Mouse (Mus musculus) forebrain, embryonic 15.5 days (tissue): ENCODE measurements around the gene Trappc6b. TPM values are rescaled to one million over a fixed set of nuclear protein-coding genes. Genes with fewer than 3 reads are reported as not detected.

Experiments used
- ATAC-seq: fragments of 200-750 bp; cut with Nextera tagmentation; replicated peaks from 2 replicates; pipeline ENCODE4 v1.8.0; 2017; ENCODE audit warnings: mild to moderate bottlenecking, moderate TSS enrichment, moderate library complexity
- H3K27ac ChIP-seq: fragments of 300-500 bp; sonication (generic); replicated peaks from 2 replicates; pipeline ENCODE4 v1.5.1; 2015; ENCODE audit warnings: mild to moderate bottlenecking, inconsistent platforms
- H3K27me3 ChIP-seq: fragments of 300-500 bp; sonication (generic); 2 replicates; pipeline ENCODE4 v1.6.1; 2015; ENCODE audit warnings: inconsistent platforms
- H3K36me3 ChIP-seq: fragments of 300-500 bp; sonication (generic); 2 replicates; pipeline ENCODE4 v1.6.1; 2015; ENCODE audit warnings: mild to moderate bottlenecking, inconsistent platforms
- H3K4me1 ChIP-seq: fragments of 300-500 bp; sonication (generic); 2 replicates; pipeline ENCODE4 v1.6.1; 2015; ENCODE audit warnings: inconsistent platforms
- H3K4me2 ChIP-seq: fragments of 300-500 bp; sonication (generic); replicated peaks from 2 replicates; pipeline ENCODE4 v1.6.1; 2015; ENCODE audit warnings: mild to moderate bottlenecking, inconsistent platforms
- H3K4me3 ChIP-seq: fragments of 300-500 bp; sonication (generic); 2 replicates; pipeline ENCODE4 v1.5.1; 2015; ENCODE audit warnings: mild to moderate bottlenecking, inconsistent platforms
- H3K9ac ChIP-seq: fragments of 300-500 bp; sonication (generic); replicated peaks from 2 replicates; pipeline ENCODE4 v1.6.1; 2015; ENCODE audit warnings: mild to moderate bottlenecking, inconsistent platforms
- H3K9me3 ChIP-seq: fragments of 300-500 bp; sonication (generic); 2 replicates; pipeline ENCODE4 v1.6.1; 2016; ENCODE audit warnings: inconsistent platforms
- WGBS: fragments of 180-500 bp; shearing (Covaris S2); methylation state at CpG from one replicate; pipeline ENCODE4 v1.1.7; 2015; ENCODE audit warnings: mixed read lengths; 5-methylcytosine and 5-hydroxymethylcytosine counted together
- polyA plus RNA-seq: library from polyadenylated mRNA; unstranded; fragments of >200 nt; fragmentation: Nextera tagmentation; extraction: Ambion mirVana; gene quantifications from 2 replicates; pipeline ENCODE4 v1.2.1, GENCODE M21; 2015

Trappc6b gene
- 150 and 159 TPM in 2 replicates for polyA plus RNA-seq

DNA sequence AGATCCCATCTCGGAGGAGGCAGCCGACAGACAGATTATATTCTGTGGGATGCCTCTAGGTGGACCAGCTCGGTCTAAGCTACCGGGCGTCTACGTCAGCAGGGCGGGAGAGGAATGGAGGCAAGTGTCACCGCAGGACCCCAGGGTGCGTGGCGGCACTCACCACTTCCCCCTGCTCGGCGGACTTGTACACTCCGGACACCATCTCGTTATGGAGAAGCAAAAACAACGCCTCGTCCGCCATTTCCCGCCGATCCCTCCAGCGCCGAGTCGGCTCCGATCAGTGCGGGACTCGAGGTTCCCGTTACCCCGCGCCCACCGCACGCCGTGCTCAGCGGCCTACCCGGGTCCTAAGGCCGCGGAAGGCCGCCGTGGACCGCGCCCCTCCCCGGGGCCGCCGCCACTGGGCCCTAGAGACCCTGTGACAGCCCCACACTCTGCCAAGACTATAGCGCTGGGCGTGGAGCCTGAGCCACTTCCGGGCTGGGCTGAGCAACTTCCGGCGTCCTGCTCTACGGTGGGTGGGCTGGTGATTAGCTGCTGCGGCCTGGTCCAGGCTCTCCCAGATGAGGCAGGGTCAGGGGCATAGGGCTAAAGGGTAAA is at the start of gene Trappc6b:
Gene Trappc6b (minus strand): TSS at position 480 of the 603 bp plus-strand sequence.
- Histone ChIP-seq H3K9ac (peak within 1 kb of the TSS; percentile 88), H3K4me1 (peaks cover 28% of the 10 kb centered on the region), H3K27me3 (no peaks in the 10 kb centered on the region), H3K4me3 (peak within 1 kb of the TSS; percentile 79), H3K4me2 (peak within 1 kb of the TSS; percentile 56), H3K36me3 (peaks cover 9% of the 10 kb centered on the region), H3K9me3 (no peaks in the 10 kb centered on the region), H3K27ac (peak within 1 kb of the TSS; percentile 95)
- ATAC-seq = peak; percentile 98
- 0% methylated on average over 49 of the region's 49 CpGs for WGBS

- H3K9ac ChIP-seq = no peak overlapping the region
- no peaks in the 10 kb centered on the region for H3K9me3 ChIP-seq
- H3K36me3 ChIP-seq = no peaks in the 10 kb centered on the region
- H3K4me3 ChIP-seq = no peak overlapping the region
- no peaks in the 10 kb centered on the region for H3K4me1 ChIP-seq
- 90% methylated on average over 4 of the region's 4 CpGs for WGBS
- no peaks in the 10 kb centered on the region for H3K27me3 ChIP-seq
- no peak for ATAC-seq
- no peak overlapping the region for H3K27ac ChIP-seq
- no peak overlapping the region for H3K4me2 ChIP-seq
Measured at GRCm38 (mm10) chr12:59107926-59108325, 46.7 kb upstream of the Trappc6b start.

GRCm38 (mm10) chr12:59106491-59106890 is 45.2 kb upstream of the Trappc6b start:
- no peaks in the 10 kb centered on the region for H3K36me3 ChIP-seq
- 64% methylated on average over 5 of the region's 5 CpGs for WGBS
- H3K9me3 ChIP-seq = no peaks in the 10 kb centered on the region

DNA sequence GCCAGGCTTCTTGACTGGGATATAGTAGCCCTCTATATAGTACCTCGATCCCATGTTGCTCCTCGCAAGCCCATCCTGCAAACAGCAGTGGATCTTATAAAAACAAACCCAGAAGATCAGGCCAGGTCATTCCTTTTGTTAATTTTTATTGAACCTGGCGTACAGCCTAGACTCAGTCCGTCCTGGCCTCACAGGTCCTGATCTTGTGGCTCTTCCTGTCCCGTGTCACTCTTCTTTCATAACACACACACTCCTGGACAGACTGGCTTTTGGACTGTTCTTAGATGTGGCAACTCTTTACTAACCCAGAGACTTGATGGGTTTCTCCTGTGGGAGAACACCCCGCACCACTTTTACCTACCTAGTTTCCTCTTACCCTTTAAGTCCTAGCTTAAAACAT is 44.6 kb upstream of the Trappc6b start:
- Histone ChIP-seq H3K36me3 (no peaks in the 10 kb centered on the region), H3K9ac (no peak overlapping the region), H3K4me2 (no peak overlapping the region), H3K27me3 (no peaks in the 10 kb centered on the region), H3K4me3 (no peak overlapping the region), H3K4me1 (no peaks in the 10 kb centered on the region), H3K9me3 (no peaks in the 10 kb centered on the region), H3K27ac (no peak overlapping the region)
- no peak for ATAC-seq
- 87% methylated on average over 6 of the region's 6 CpGs for WGBS

More at GRCm38 (mm10) chr12:59106491-59106890, 45.2 kb upstream of the Trappc6b start:
- no peak overlapping the region for H3K9ac ChIP-seq
- H3K4me3 ChIP-seq = no peak overlapping the region
- H3K4me1 ChIP-seq = no peaks in the 10 kb centered on the region
- H3K27me3 ChIP-seq = no peaks in the 10 kb centered on the region
- H3K4me2 ChIP-seq = no peak overlapping the region
- H3K27ac ChIP-seq = no peak overlapping the region
- ATAC-seq = no peak

GRCm38 (mm10) chr12:59104771-59105170 is 43.5 kb upstream of the Trappc6b start:
- no peaks in the 10 kb centered on the region for H3K4me1 ChIP-seq
- H3K9ac ChIP-seq = no peak overlapping the region
- WGBS = 66% methylated on average over 5 of the region's 5 CpGs

DNA sequence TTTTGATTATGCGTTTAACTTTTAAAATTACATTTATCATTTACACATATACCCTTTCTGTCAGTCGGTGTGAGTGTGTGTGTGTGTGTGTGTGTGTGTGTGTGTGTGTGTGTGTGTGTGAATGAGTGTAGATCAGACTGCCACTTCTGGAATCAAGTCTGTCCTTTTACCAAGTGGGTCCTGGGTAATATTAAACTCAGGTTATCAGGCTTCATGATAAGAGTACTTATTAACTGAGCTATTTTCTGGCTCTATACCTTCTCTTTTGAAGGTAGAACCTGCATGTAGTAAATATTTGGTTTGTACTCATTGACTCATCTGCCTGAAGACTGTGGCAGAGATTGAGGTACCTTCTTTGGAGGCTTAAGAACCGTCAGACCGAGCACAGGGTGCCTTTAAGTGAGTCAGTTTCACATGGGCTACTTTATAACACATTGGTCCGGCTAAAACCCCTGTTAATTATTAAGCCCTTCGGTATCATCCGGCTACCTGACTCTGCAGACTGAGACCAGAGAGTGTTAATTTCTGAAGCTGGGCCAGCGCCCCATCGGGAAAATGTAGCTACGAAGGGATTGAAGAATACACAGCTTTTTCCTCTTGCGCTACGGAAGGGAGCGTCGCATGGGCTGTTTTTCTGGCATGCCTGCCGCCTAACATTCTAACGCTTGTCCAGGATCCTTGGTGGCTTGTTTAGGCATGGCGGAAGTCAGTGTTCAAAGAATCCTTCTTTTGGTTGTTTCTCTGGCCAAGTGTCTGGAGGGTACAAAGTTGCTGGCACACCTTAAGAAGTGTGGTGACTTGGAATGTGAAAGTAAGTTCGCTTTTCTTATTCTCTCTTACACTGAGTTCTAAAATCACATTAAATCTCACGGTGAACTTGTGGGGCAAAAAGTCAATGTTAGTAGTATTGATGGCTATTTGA is 34.1 kb upstream of the Trappc6b start, which contains the start of gene Mia2:
Gene Mia2 (plus strand): TSS at position 696 of the 922 bp plus-strand sequence.
- H3K9me3 ChIP-seq = no peaks in the 10 kb centered on the region
- ATAC-seq = no peak
- WGBS = 86% methylated on average over 19 of the region's 19 CpGs
- H3K27me3 ChIP-seq = no peaks in the 10 kb centered on the region
- H3K4me3 ChIP-seq = no peak within 1 kb of the TSS
- H3K9ac ChIP-seq = no peak within 1 kb of the TSS
- H3K4me2 ChIP-seq = no peak within 1 kb of the TSS
- no peak within 1 kb of the TSS for H3K27ac ChIP-seq
- H3K4me1 ChIP-seq = no peaks in the 10 kb centered on the region
- H3K36me3 ChIP-seq = no peaks in the 10 kb centered on the region

More at GRCm38 (mm10) chr12:59104771-59105170, 43.5 kb upstream of the Trappc6b start:
- Histone ChIP-seq H3K4me2 (no peak overlapping the region), H3K27me3 (no peaks in the 10 kb centered on the region), H3K27ac (no peak overlapping the region), H3K36me3 (no peaks in the 10 kb centered on the region), H3K4me3 (no peak overlapping the region), H3K9me3 (no peaks in the 10 kb centered on the region)
- no peak for ATAC-seq

GRCm38 (mm10) chr12:59093543-59093942 is 32.3 kb upstream of the Trappc6b start:
- no peaks in the 10 kb centered on the region for H3K4me1 ChIP-seq
- ATAC-seq = no peak
- H3K4me2 ChIP-seq = no peak overlapping the region
- H3K9ac ChIP-seq = no peak overlapping the region
- WGBS = 65% methylated on average over 2 of the region's 2 CpGs
- H3K27me3 ChIP-seq = no peaks in the 10 kb centered on the region
- H3K4me3 ChIP-seq = no peak overlapping the region
- no peaks in the 10 kb centered on the region for H3K9me3 ChIP-seq
- no peaks in the 10 kb centered on the region for H3K36me3 ChIP-seq
- H3K27ac ChIP-seq = no peak overlapping the region

- Histone ChIP-seq H3K4me2 (no peak overlapping the region), H3K4me1 (no peaks in the 10 kb centered on the region), H3K36me3 (no peaks in the 10 kb centered on the region), H3K4me3 (no peak overlapping the region), H3K27me3 (no peaks in the 10 kb centered on the region), H3K9ac (no peak overlapping the region), H3K9me3 (no peaks in the 10 kb centered on the region), H3K27ac (no peak overlapping the region)
- ATAC-seq = no peak
- 88% methylated on average over 5 of the region's 5 CpGs for WGBS
Measured at GRCm38 (mm10) chr12:59086171-59086570, 24.9 kb upstream of the Trappc6b start.

DNA sequence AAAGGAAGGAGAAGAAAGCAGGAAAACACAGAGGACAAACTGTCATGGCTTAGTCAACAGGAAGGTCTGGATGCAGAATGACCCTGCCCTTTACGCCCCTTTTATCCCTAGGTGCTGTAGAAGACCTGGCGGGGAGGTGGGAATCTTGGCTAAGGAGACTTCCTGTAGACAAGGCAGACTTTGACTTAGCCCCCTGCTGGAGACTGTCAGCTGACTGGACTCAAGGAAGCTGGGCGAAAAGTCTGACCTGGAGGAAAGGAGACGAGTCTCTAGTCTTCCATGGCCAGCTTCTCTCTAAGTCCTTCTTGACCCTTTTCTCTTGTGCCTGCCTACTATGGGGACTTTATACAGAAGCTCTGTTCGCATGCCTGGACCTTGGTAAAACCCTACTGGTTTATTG is 23.2 kb upstream of the Trappc6b start:
- H3K36me3 ChIP-seq = no peaks in the 10 kb centered on the region
- WGBS = 82% methylated on average over 5 of the region's 5 CpGs
- no peaks in the 10 kb centered on the region for H3K9me3 ChIP-seq
- ATAC-seq = no peak
- H3K9ac ChIP-seq = no peak overlapping the region
- no peak overlapping the region for H3K4me2 ChIP-seq
- no peak overlapping the region for H3K4me3 ChIP-seq
- H3K4me1 ChIP-seq = no peaks in the 10 kb centered on the region
- no peak overlapping the region for H3K27ac ChIP-seq
- no peaks in the 10 kb centered on the region for H3K27me3 ChIP-seq

DNA sequence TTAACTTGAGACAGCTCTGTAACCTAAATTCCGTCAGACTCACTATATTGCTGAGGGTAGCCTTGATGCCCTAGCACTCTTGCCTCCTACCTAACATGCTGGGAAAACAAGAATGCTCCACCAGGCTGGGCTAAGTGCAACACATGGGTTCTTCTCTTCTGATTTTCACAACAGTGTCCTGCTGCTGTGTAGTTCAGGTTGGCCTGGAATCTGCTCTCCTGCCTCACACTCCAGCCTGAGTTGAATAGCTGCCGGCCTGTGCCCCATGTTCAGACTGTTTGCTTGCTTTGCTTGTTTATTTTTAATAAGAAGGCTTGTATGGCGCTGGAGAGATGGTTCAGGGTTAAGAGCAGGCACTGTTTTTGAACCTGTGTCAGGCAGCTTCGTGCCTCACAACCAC is 19.2 kb upstream of the Trappc6b start:
- H3K9me3 ChIP-seq = no peaks in the 10 kb centered on the region
- no peaks in the 10 kb centered on the region for H3K4me1 ChIP-seq
- WGBS = 89% methylated on average over 4 of the region's 4 CpGs
- H3K27ac ChIP-seq = no peak overlapping the region
- no peak for ATAC-seq
- H3K9ac ChIP-seq = no peak overlapping the region
- no peaks in the 10 kb centered on the region for H3K36me3 ChIP-seq
- H3K27me3 ChIP-seq = no peaks in the 10 kb centered on the region
- H3K4me3 ChIP-seq = no peak overlapping the region
- no peak overlapping the region for H3K4me2 ChIP-seq

GRCm38 (mm10) chr12:59077883-59078282 is 16.6 kb upstream of the Trappc6b start:
- no peak overlapping the region for H3K9ac ChIP-seq
- H3K9me3 ChIP-seq = no peaks in the 10 kb centered on the region
- no peak for ATAC-seq
- peaks cover 9% of the 10 kb centered on the region for H3K36me3 ChIP-seq
- H3K27ac ChIP-seq = no peak overlapping the region
- no peak overlapping the region for H3K4me2 ChIP-seq
- no peaks in the 10 kb centered on the region for H3K27me3 ChIP-seq
- H3K4me3 ChIP-seq = no peak overlapping the region
- 95% methylated on average over 3 of the region's 3 CpGs for WGBS
- no peaks in the 10 kb centered on the region for H3K4me1 ChIP-seq

- H3K9ac ChIP-seq = no peak overlapping the region
Measured at GRCm38 (mm10) chr12:59076996-59077395, 15.7 kb upstream of the Trappc6b start.

More at GRCm38 (mm10) chr12:59076996-59077395, 15.7 kb upstream of the Trappc6b start:
- no peak for ATAC-seq
- Histone ChIP-seq H3K4me2 (no peak overlapping the region), H3K4me1 (no peaks in the 10 kb centered on the region), H3K9me3 (no peaks in the 10 kb centered on the region), H3K27me3 (no peaks in the 10 kb centered on the region), H3K27ac (no peak overlapping the region), H3K36me3 (peaks cover 17% of the 10 kb centered on the region), H3K4me3 (no peak overlapping the region)
- WGBS = 91% methylated on average over 3 of the region's 3 CpGs
